Mouse (Mus musculus) lung, embryonic 14.5 days (tissue): ENCODE results near the gene Tspan7. TPM values are rescaled to one million over a fixed set of nuclear protein-coding genes. Genes with fewer than 3 reads are reported as not detected.
A peak's percentile ranks its signal among the peaks of the same experiment; 100 is the strongest.

Experiments used
- ATAC-seq: fragments of 200-750 bp; cut with Nextera tagmentation; 2 replicates; pipeline ENCODE4 v1.8.0; 2017; ENCODE audit warnings: mild to moderate bottlenecking, moderate TSS enrichment, moderate library complexity; ENCODE audit not compliant: insufficient read depth
- DNase-seq: peaks from one replicate; pipeline ENCODE4 v3.0.0-alpha.2; 2015
- H3K27ac ChIP-seq: fragments of 300-500 bp; sonication (generic); 2 replicates; pipeline ENCODE4 v1.5.1; 2014; ENCODE audit warnings: low read depth, mild to moderate bottlenecking, moderate library complexity
- H3K27me3 ChIP-seq: fragments of 300-500 bp; sonication (generic); 2 replicates; pipeline ENCODE4 v1.6.1; 2014; ENCODE audit warnings: low read length, control low read depth; ENCODE audit not compliant: insufficient read depth
- H3K36me3 ChIP-seq: fragments of 300-500 bp; sonication (generic); 2 replicates; pipeline ENCODE4 v1.6.1; 2014; ENCODE audit warnings: control low read depth; ENCODE audit not compliant: insufficient read depth
- H3K4me1 ChIP-seq: fragments of 300-500 bp; sonication (generic); 2 replicates; pipeline ENCODE4 v1.6.1; 2014; ENCODE audit warnings: antibody characterized with exemption, control low read depth; ENCODE audit not compliant: insufficient read depth
- H3K4me2 ChIP-seq: fragments of 300-500 bp; sonication (generic); 2 replicates; pipeline ENCODE4 v1.6.1; 2014; ENCODE audit warnings: mild to moderate bottlenecking
- H3K4me3 ChIP-seq: fragments of 300-500 bp; sonication (generic); 2 replicates; pipeline ENCODE4 v1.5.1; 2014; ENCODE audit warnings: low read depth, low read length
- H3K9ac ChIP-seq: fragments of 300-500 bp; sonication (generic); 2 replicates; pipeline ENCODE4 v1.6.1; 2014
- H3K9me3 ChIP-seq: fragments of 300-500 bp; sonication (generic); 2 replicates; pipeline ENCODE4 v1.6.1; 2016; ENCODE audit warnings: low read depth, low read length, control low read depth
- CTCF ChIP-seq: IDR thresholded peaks from 2 replicates; pipeline ENCODE4 v1.5.1; 2016; ENCODE audit warnings: antibody characterized with exemption, low read depth
- WGBS: fragments of 180-500 bp; shearing (Covaris S2); extraction: QIAGEN DNeasy Blood & Tissue Kit; methylation state at CpG from one replicate; pipeline ENCODE4 v1.1.7; 2014; 5-methylcytosine and 5-hydroxymethylcytosine counted together
- polyA plus RNA-seq: library from polyadenylated mRNA; unstranded; fragments of >200 nt; fragmentation: Nextera tagmentation; extraction: Ambion mirVana; gene quantifications from 2 replicates; pipeline ENCODE4 v1.2.1, GENCODE M21; 2014

Tspan7 gene
- polyA plus RNA-seq, result 89.9 and 91.8 TPM in 2 replicates

DNA sequence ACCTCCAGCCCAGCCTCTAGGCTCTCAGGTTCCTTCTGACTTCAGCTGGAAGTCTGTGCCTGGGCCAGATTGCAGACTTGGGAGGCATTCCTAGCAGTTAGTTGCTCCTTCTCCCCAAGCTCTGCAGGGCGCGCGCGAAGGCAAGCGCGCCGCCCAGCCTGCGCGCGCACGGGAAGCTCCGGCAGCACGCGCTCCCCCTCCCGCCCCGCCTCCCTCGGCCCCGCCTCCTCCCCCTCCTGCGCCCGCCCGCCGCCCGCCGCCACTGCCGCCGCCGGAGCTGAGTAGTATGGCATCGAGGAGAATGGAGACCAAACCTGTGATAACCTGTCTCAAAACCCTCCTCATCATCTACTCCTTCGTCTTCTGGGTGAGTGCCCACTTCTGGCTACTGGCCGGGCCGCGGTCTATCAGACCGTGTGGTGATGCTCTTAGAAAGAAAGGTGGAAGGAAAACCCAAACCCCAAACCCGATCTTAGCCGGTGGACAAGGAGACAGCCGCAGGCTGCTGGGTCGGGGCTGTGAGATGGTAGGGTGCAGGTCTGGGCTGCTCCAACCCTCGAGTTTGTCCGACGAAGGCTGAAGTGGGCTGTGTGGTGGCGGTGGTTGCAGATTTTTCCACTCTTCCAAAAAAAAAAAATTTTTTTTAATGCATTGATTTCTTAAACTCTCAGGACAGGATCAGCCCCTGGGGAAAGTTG lies at the start of gene Tspan7:
Gene Tspan7, plus strand, starts transcription at position 287 of the 698 bp plus-strand sequence.
- no peaks in the 10 kb centered on the region for H3K9me3 ChIP-seq
- 13% methylated on average over 36 of the region's 41 CpGs for WGBS

DNA sequence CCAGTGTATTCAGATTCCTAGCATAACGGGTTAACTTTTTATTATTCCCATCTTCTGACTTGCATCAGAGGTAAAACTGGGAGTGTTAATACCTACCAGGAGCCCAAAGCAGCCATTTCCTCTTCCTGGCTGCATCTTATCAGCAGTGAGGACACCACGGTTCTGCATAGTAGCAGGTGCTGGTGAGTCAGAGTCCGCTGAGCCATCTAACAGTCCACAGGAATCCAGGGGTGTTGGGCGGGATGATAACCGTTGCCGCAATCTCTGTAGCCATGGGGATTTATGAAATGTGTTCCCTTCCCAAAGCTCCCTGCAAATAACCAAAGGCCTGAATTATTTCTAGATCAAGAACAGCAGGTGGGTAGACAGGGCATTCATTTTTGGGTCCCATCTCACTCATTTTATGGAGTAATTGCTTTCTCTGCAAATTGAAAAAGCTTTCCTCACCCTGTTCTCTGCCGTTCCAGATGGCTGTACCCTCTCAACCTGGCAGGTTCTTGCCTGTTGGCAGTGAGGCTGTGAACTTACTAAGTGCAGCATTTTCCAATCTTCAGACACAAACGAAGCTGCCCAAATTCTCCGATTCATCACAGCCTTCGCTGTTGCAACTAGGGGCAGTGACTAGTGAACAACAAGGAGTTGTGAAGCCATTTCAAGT lies 35.5 kb upstream of the Tspan7 start:
- H3K4me1 ChIP-seq, result no peaks in the 10 kb centered on the region
- H3K4me3 ChIP-seq, result no peak overlapping the region
- H3K9ac ChIP-seq, result no peak overlapping the region
- no peak overlapping the region for H3K27ac ChIP-seq
- H3K36me3 ChIP-seq, result no peaks in the 10 kb centered on the region
- DNase-seq, result no peak
- no peak for TF ChIP-seq CTCF
- H3K27me3 ChIP-seq, result no peaks in the 10 kb centered on the region
- ATAC-seq, result no peak
- no peaks in the 10 kb centered on the region for H3K9me3 ChIP-seq
- 82% methylated on average over 10 of the region's 10 CpGs for WGBS
- no peak overlapping the region for H3K4me2 ChIP-seq

More for the DNA sequence above, at the start of gene Tspan7:
- no peaks in the 10 kb centered on the region for H3K4me1 ChIP-seq
- H3K9ac ChIP-seq, result peak within 1 kb of the TSS; percentile 49
- no peaks in the 10 kb centered on the region for H3K36me3 ChIP-seq
- DNase-seq (peak; percentile 78), ATAC-seq (peak; percentile 89)
- TF ChIP-seq CTCF, result no peak; the same call in 1 of the 2 replicates
- no peaks in the 10 kb centered on the region for H3K27me3 ChIP-seq
- H3K4me3 ChIP-seq, result peak within 1 kb of the TSS; percentile 44
- peak within 1 kb of the TSS; percentile 42; the same call in 1 of the 2 replicates for H3K27ac ChIP-seq
- H3K4me2 ChIP-seq, result peak within 1 kb of the TSS; percentile 64

DNA sequence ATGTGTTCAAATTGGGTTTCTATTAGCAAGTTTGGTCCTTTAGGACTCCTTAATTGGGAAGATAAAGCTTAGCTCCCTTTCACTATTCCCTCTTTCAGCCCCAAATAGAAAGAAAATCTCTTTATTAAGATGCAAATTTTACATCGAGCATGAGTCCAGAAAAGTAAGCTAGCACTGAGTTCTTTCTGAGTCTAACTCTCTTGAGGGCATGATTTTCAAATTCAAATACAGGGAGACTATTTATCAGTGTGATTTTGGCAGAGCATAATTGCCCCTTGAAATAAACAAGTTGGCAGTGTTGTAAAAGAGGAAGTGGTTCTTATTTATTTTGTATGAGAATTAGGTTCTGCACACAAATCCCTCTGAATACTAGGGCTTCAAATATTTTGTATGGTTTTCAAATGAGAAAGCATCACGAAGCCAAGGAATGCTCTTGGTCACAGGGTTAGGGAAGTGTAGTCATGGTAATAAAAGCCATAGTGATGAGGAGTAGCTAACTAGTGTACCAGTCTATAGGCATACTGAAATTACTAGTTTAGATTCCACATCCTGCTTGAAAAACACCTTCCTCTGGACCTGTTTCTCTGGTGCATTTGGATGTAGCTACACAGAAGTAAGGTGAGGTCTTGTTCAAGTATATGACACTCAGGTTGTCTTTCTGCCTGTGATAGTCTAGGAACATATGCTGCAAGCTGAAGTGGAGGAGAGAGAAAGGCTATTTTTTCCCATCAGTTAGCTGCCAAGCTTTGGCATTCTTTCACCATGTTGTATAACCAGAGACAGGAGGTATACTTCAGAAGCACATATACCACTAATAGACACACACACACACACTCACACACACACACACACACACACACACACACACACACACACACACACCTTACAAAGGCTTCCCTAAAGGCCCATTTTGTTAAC lies 34.6 kb upstream of the Tspan7 start:
- no peaks in the 10 kb centered on the region for H3K36me3 ChIP-seq
- no peaks in the 10 kb centered on the region for H3K9me3 ChIP-seq
- no peak overlapping the region for H3K4me3 ChIP-seq
- DNase-seq (no peak), ATAC-seq (no peak)
- no peaks in the 10 kb centered on the region for H3K4me1 ChIP-seq
- H3K27me3 ChIP-seq, result no peaks in the 10 kb centered on the region
- no peak overlapping the region for H3K9ac ChIP-seq
- H3K27ac ChIP-seq, result no peak overlapping the region
- TF ChIP-seq CTCF, result no peak
- 62% methylated on average over 2 of the region's 2 CpGs for WGBS
- no peak overlapping the region for H3K4me2 ChIP-seq

DNA sequence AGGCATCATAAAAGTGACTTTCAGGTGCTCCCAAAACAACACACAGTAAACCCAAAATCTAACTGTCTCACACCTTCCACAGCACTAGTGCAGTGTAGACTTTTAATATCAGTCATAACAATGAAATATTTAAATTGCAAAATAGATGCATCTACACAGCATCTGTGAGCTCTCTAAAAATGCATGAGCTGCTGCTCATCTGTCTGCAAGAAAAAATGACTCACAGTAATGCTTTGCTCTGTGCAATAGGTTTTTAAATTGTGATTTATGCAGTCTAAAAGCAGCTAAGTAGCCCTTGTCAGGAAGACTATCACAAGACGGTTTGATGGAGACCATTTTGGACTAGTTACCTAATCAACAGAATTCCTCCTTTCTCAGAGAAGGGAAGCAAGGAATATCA lies 31.2 kb upstream of the Tspan7 start:
- Histone ChIP-seq H3K27ac (no peak overlapping the region), H3K4me2 (no peak overlapping the region), H3K27me3 (no peaks in the 10 kb centered on the region), H3K9ac (no peak overlapping the region), H3K4me1 (no peaks in the 10 kb centered on the region), H3K36me3 (no peaks in the 10 kb centered on the region), H3K9me3 (no peaks in the 10 kb centered on the region), H3K4me3 (no peak overlapping the region)
- 40% methylated on average over 1 of the region's 1 CpGs for WGBS
- DNase-seq (no peak), ATAC-seq (no peak)
- TF ChIP-seq CTCF, result no peak

DNA sequence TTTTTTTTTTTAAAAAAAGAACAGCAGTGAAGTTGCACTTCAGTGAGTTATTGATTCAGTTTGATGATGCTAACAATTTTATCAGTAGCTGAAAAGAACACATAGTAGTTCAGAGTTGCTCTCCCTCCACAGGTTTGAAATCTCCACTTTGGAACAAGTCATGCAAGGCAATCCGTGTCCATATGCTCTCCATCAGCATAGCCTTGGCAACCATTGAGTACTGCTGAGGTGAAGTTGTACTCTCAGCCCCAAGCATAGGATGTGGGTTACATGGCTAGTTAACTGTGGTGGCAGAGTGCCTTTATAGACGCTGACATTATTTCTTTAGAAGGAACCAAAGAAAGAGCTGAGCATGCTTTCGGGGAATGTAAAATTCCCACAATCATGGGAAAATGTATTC lies 27.7 kb upstream of the Tspan7 start:
- Histone ChIP-seq H3K36me3 (no peaks in the 10 kb centered on the region), H3K4me3 (no peak overlapping the region), H3K9me3 (no peaks in the 10 kb centered on the region), H3K9ac (no peak overlapping the region), H3K27ac (no peak overlapping the region), H3K4me1 (no peaks in the 10 kb centered on the region), H3K27me3 (no peaks in the 10 kb centered on the region), H3K4me2 (no peak overlapping the region)
- 71% methylated on average over 3 of the region's 3 CpGs for WGBS
- ATAC-seq (no peak), DNase-seq (no peak)
- no peak for TF ChIP-seq CTCF

DNA sequence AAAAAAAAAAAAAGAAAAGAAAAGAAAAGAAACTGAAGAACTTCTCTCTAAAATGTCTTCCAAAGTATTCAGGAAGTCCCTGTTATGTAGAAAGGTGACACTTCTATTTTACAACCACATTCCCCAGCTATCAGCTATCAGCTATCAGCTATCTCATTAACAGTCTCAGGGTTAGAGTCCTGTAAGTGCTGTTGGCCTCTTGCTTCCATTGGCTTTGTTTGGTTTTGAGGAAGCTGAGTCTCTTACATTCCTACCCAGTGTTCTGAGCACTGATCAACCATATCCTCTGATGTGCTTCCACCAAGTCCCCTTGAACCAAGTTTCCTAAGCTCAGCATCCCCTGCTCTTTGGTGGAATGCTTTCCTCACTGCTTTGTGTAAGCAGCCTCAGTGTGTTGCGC lies 7.9 kb upstream of the Tspan7 start:
- H3K4me1 ChIP-seq, result no peaks in the 10 kb centered on the region
- DNase-seq (no peak), ATAC-seq (no peak)
- no peaks in the 10 kb centered on the region for H3K9me3 ChIP-seq
- WGBS, result 88% methylated on average over 1 of the region's 1 CpGs
- no peak overlapping the region for H3K27ac ChIP-seq
- no peak overlapping the region for H3K4me3 ChIP-seq
- no peaks in the 10 kb centered on the region for H3K36me3 ChIP-seq
- no peak for TF ChIP-seq CTCF
- H3K9ac ChIP-seq, result no peak overlapping the region
- no peak overlapping the region for H3K4me2 ChIP-seq
- H3K27me3 ChIP-seq, result no peaks in the 10 kb centered on the region
